Mouse (Mus musculus) gastrocnemius, postnatal 14 days (tissue): Measurements from ENCODE around the gene Chst15. TPM values are rescaled to one million over a fixed set of nuclear protein-coding genes. Genes with fewer than 3 reads are reported as not detected.

Source experiments
- DNase-seq: peaks from one replicate; pipeline ENCODE4 v3.0.0; 2021; ENCODE audit warnings: mixed read lengths
- intact Hi-C: fragments of 180-260 bp; cut with DNase I; formaldehyde crosslinking; loops from one replicate; pipeline ENCODE4 v1.15.1; 2025; ENCODE audit warnings: low total_unique reads
- long read RNA-seq, 2 experiments: library from polyadenylated mRNA; stranded (forward); transcript quantifications; one replicate each; pipeline ENCODE4 v2.0.0; 2021
- total RNA-seq, 2 experiments: library from RNA; stranded (reverse); gene quantifications; 2 replicates each; pipeline ENCODE4 v1.2.3; 2021

Chst15 gene
- 1 to 10 TPM; 5.8 to 8.4 TPM for total RNA-seq
- long read RNA-seq, experiment 1, full-length matches to known transcripts = 4 of 5 reads
- long read RNA-seq, experiment 1, partial matches to known transcripts = 0 of 5 reads
- long read RNA-seq, experiment 1, other reads (novel, unspliced or antisense) = 1 of 5 reads
- long read RNA-seq, experiment 2, full-length matches to known transcripts = 8 of 10 reads
- long read RNA-seq, experiment 2, partial matches to known transcripts = 1 of 10 reads
- long read RNA-seq, experiment 2, other reads (novel, unspliced or antisense) = 1 of 10 reads

DNA sequence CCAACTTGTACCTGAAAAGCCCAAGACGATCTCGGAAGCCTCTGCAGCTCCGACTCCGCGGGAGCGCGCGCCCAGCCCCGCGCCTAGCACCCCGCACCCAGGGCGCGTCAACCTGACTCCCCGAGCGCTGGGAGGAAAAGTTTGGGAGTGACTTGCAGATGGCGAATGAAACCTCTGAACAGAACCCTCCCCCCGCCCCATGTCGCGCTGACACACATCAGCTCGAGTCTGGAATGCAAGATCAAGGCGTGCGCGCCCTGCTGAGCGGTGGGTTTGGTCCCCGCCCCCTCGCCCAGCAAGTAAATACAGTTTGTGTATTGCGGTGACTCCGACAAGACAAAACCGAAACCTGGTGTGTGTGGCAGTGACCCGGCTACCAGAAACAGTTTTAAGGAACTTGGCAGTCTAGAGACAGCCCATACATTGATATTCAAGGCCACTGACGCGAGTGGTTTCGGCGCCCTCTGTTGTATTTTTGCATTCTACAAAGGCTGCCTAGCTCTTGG lies at the start of gene Chst15:
Chst15 (minus strand) TSS at position 193 of the 506 bp plus-strand sequence.
- intact Hi-C loops = loop anchor here (2.0 to 5.0 kb wide), 2 partner anchors 90 to 156 kb away; no protein-coding TSS in a partner anchor
- DNase-seq = peak; percentile 29

DNA sequence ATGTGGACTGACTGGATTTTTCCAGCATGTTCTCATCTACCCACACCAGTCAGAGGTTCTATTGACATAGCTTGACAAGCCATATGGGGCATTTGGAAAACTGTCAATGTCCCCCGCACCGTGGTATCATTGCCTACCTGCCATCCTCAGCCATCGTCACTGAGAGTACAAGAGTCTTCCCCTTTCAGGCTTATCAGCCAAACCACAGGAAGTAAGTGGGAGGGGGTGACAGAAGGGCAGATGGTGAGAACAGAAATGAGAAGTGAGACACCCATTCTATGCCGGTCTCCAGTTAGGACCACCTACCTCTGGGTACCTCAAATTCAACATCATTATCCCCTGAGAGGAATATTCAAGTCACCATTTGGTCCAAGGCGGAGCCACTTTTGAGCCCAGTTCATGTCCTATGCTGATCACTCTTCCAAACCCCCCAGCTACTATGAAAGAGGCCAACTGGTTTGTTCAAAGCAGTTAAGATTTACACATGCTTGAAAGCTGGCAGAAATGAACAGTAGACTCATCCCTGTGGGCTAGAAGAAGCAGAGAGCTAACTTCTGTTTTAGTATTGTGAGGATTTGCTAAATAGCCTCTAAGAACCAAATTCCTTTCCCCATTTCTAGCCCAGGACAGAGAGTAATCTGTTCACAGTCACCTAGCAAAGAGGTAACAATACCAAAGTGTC lies 48.8 kb upstream of the Chst15 start:
- intact Hi-C loops = no loop called here
- DNase-seq = no peak

GRCm38 (mm10) chr7:132365111-132365510 lies 48.1 kb upstream of the Chst15 start:
- no peak for DNase-seq
- intact Hi-C loops = no loop called here

GRCm38 (mm10) chr7:132364506-132364905 lies 47.5 kb upstream of the Chst15 start:
- DNase-seq = no peak
- intact Hi-C loops = no loop called here

DNA sequence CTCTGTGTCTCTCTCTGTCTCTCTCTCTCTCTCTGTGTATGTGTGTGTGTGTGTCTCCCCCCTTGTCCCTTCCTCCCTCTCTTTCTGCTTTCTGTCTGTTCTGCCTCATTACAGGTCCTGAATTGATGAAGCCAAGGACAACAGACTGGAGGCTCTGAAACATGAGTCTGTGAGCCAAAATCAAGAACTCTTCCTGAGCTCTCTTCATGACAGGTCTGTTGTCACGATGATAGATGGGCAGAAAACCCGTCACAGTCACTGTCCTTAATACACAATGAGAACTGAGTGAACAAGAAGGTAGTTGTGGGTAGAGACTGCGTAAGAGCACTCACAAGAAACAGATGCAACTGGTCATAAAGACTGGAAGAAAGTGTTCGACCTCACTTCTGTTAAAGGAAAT lies 43.3 kb upstream of the Chst15 start:
- intact Hi-C loops = no loop called here
- DNase-seq = no peak

- no peak for DNase-seq
- intact Hi-C loops = no loop called here
Observed at GRCm38 (mm10) chr7:132358709-132359108, 41.7 kb upstream of the Chst15 start.

DNA sequence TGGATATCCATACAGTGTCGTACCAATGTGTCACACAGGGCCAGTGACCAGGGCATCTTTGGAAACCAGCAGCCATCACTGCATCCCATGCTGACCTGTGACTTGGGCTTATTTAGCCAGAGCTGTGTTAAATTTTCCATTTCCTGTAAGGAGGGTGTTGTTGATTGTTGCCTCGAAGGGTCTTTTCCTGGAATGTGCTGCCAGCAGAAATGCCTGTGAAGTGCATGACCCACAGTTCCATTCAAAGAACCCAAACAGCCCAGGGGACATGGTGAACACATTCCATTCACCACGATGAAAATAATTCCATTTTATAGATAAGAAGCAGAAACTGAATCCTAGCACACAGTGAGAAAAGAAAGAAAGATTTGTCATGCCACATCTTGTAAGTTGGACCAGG lies 41.2 kb upstream of the Chst15 start:
- no peak for DNase-seq
- intact Hi-C loops = no loop called here

GRCm38 (mm10) chr7:132357841-132358237 lies 40.8 kb upstream of the Chst15 start:
- intact Hi-C loops = no loop called here
- DNase-seq = no peak

DNA sequence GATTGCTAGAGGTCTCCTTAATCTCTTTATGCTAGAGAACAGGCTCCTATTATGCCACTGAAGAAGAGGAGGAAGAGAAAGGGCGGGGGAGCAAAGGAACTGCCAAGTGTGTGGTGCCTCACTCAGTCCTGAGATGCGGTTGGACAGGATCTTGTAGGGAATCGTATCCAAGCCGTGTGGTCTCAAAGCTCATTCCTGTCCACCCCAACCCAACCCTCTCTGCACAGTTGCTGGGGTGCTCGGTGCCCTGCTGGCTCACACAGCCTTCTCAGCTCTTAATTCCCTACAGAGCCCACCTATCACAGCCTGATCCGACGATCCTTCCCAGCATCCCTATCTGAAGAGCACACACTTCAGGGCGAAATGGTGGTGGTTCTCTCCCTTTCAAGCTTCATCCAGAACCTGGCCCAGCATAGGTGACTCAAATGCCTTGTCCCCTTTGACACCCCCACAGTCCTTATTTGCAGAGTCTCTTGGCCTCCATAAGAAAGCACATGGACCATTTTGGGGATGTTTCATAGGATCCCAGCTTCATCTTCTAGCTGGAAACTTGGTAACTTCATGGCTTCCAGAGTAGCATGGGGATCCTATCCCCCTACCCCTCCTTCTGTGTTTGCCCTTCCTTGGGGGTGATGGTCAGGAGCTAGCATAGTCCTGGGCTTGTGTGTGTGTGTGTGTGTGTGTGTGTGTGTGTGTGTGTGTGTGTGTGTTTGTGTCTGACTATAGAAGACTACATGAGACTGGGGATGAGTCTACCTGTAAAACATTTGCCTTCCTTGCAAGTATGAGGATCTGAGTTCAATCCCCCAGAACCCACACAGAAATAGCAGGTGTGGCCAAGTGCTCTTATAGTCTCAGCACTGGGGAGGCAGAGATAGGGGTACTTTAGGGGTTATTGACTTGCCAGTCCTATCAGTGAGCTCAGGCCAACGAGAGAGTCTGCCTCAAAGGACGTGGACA lies 40.1 kb upstream of the Chst15 start:
- intact Hi-C loops = no loop called here
- DNase-seq = no peak

GRCm38 (mm10) chr7:132356185-132356584 lies 39.2 kb upstream of the Chst15 start:
- intact Hi-C loops = no loop called here
- no peak for DNase-seq

GRCm38 (mm10) chr7:132355767-132356166 lies 38.7 kb upstream of the Chst15 start:
- DNase-seq = no peak
- intact Hi-C loops = no loop called here

DNA sequence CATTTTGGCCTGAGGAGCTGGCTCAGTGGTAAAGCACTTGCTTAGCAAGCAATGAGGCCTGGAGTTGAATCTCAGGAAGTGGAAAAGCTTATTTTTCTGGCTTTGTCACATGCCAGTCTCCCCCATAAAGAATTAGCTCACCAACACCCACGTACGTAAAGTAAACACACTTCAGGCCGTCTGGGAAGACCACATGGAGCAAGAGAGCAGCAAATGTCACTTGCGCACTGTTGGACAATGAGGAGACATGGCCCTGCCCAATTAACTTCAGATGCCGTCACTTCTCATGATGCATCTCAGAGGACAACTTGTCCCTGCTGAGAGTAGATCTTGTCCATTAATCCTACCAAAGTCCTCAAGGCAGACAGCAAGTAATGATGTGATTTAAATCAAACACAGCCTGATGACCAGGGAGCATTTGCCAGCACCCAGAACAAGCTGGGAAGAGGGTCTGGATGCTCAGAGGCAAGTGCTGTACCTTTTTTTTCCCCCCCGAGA lies 32.1 kb upstream of the Chst15 start:
- DNase-seq = no peak
- intact Hi-C loops = no loop called here

DNA sequence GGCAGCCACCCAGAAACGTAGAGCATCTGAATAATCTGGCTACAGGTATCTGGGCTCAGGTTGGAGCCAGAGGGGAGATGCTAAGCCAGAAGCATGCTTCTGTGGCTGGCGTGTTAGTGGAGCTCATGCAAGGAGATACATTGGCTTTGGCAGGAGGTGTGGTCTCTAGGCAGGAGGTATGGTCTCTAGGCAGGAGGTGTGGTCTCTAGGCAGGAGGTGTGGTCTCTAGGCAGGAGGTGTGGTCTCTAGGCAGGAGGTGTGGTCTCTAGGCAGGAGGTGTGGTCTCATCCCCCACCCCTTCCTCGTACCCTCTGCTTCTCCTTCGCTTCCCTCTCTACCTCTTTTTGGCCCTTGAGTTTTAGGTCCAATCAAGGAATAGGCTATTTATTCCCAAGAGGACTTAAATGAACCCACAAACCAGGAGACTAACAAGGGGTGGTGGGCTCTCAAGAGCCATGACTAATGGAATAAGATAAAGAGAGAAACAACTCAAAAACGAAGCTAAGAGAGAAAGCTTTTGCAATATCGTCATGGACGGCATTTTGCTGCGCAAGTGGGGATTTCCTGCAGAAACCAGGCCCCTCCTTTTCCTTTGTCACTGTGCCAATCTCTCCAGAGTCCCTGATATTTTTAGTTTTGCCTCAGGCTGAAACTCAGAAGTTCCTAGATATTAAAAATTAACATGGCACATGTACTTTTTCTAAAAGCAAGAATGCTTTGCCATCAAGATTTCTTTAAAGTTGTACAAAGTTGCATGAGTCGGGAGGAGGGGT lies 30.4 kb upstream of the Chst15 start:
- intact Hi-C loops = no loop called here
- DNase-seq = no peak

GRCm38 (mm10) chr7:132345526-132346070 lies 28.6 kb upstream of the Chst15 start:
- intact Hi-C loops = no loop called here
- DNase-seq = no peak

DNA sequence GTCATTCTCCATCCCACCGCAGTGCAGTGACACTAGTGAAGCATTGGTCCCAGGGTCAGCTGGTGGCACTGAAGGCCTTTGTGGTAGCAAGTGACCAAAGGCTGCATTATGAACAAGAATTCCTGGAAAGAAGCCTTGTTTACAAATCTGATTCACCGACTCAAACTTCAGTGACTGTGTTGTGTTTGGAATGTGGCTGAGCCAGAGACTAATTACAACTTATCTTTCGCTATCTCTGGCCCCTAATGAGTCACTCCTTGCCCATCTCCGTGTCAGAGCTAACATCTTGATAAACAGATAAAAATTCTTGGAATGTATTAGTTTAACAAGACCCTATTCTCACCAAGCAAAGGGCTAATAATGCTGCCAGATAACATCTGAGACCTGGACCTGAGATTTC lies 27.6 kb upstream of the Chst15 start:
- DNase-seq = no peak
- intact Hi-C loops = no loop called here

- intact Hi-C loops = no loop called here
Observed at GRCm38 (mm10) chr7:132343900-132344299, 26.9 kb upstream of the Chst15 start.

DNA sequence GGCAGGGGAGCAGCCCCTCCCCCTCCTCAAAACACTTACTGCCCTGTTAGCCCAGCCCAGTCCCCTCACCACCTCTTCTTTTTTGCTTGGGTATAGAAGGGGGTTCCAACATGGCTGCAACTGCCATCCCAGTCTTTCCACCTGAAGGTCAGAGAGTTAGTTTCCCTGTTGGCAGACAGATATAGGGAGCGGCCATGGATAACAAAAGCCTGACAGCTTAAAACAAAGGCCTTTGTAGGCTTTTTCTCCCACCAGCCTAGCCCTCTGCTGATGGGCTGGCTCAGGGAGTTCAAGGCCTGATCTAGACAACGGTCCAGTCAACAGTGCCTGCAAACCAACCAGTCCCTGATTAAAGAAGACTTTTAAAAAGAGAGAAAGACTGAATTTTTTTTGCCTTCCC lies 26.1 kb upstream of the Chst15 start:
- DNase-seq = no peak
- intact Hi-C loops = no loop called here

More at GRCm38 (mm10) chr7:132343900-132344299, 26.9 kb upstream of the Chst15 start:
- no peak for DNase-seq

- DNase-seq = no peak
- intact Hi-C loops = no loop called here
Observed at GRCm38 (mm10) chr7:132339041-132339839, 22.2 kb upstream of the Chst15 start.
